Mouse (Mus musculus) heart, embryonic 11.5 days (tissue): ENCODE measurements around the gene Sost. TPM values are rescaled to one million over a fixed set of nuclear protein-coding genes. Genes with fewer than 3 reads are reported as not detected.

Experiments
- ATAC-seq: fragments of 200-750 bp; cut with Nextera tagmentation; replicated peaks from 2 replicates; pipeline ENCODE4 v1.8.0; 2017; ENCODE audit warnings: moderate library complexity; ENCODE audit not compliant: insufficient number of reproducible peaks, low FRiP score, low TSS enrichment
- H3K27ac ChIP-seq: fragments of 300-500 bp; sonication (generic); 2 replicates; pipeline ENCODE4 v1.5.1; 2014; ENCODE audit warnings: mild to moderate bottlenecking, low read depth, low read length
- H3K27me3 ChIP-seq: fragments of 300-500 bp; sonication (generic); 2 replicates; pipeline ENCODE4 v1.6.1; 2014; ENCODE audit warnings: mild to moderate bottlenecking, low read length, mixed read lengths; ENCODE audit not compliant: control insufficient read depth, insufficient read depth
- H3K36me3 ChIP-seq: fragments of 300-500 bp; sonication (generic); 2 replicates; pipeline ENCODE4 v1.6.1; 2014; ENCODE audit warnings: mild to moderate bottlenecking, low read length, moderate library complexity, mixed read lengths; ENCODE audit not compliant: control insufficient read depth, insufficient read depth
- H3K4me1 ChIP-seq: fragments of 300-500 bp; sonication (generic); 2 replicates; pipeline ENCODE4 v1.6.1; 2014; ENCODE audit warnings: low read length; ENCODE audit not compliant: control insufficient read depth, insufficient read depth
- H3K4me2 ChIP-seq: fragments of 300-500 bp; sonication (generic); 2 replicates; pipeline ENCODE4 v1.6.1; 2014; ENCODE audit warnings: mild to moderate bottlenecking, moderate library complexity
- H3K4me3 ChIP-seq: fragments of 300-500 bp; sonication (generic); 2 replicates; pipeline ENCODE4 v1.5.1; 2014; ENCODE audit warnings: low read depth, low read length
- H3K9ac ChIP-seq: fragments of 300-500 bp; sonication (generic); 2 replicates; pipeline ENCODE4 v1.6.1; 2014; ENCODE audit warnings: mild to moderate bottlenecking, low read depth, low read length, moderate library complexity
- H3K9me3 ChIP-seq: fragments of 300-500 bp; sonication (generic); replicated peaks from 2 replicates; pipeline ENCODE4 v1.6.1; 2016; ENCODE audit warnings: low read length; ENCODE audit not compliant: control insufficient read depth
- WGBS: fragments of 180-500 bp; shearing (Covaris S2); extraction: QIAGEN DNeasy Blood & Tissue Kit; methylation state at CpG from one replicate; pipeline ENCODE4 v1.1.7; 2014; ENCODE audit not compliant: insufficient replicate concordance; 5-methylcytosine and 5-hydroxymethylcytosine counted together
- polyA plus RNA-seq: library from polyadenylated mRNA; unstranded; fragments of >200 nt; fragmentation: Nextera tagmentation; extraction: Ambion mirVana; gene quantifications from 2 replicates; pipeline ENCODE4 v1.2.1, GENCODE M21; 2014

The Sost gene
- polyA plus RNA-seq, 1 experiment from 2014 or later = 0.43 TPM

- no peaks in the 10 kb centered on the region for H3K36me3 ChIP-seq
- H3K9me3 ChIP-seq = no peaks in the 10 kb centered on the region
- H3K4me2 ChIP-seq = no peak overlapping the region
- ATAC-seq = peak; percentile 61
- no peak overlapping the region for H3K4me3 ChIP-seq
- 0 out of 2 replicates have a peak, but pooled peaks cover 5% of the 10 kb centered on the region for H3K27me3 ChIP-seq
- H3K4me1 ChIP-seq = no peaks in the 10 kb centered on the region
- WGBS = 60% methylated on average over 3 of the region's 3 CpGs
- no peak overlapping the region for H3K27ac ChIP-seq
- H3K9ac ChIP-seq = no peak overlapping the region
These were observed 48.2 kb downstream of the Sost start for GRCm38 (mm10) chr11:101918609-101919008.

- WGBS = 67% methylated on average over 3 of the region's 3 CpGs
- Histone ChIP-seq H3K9me3 (no peaks in the 10 kb centered on the region), H3K27ac (no peak overlapping the region), H3K27me3 (0 out of 2 replicates have a peak, but pooled peaks cover 6% of the 10 kb centered on the region), H3K9ac (no peak overlapping the region), H3K4me1 (no peaks in the 10 kb centered on the region), H3K36me3 (no peaks in the 10 kb centered on the region), H3K4me2 (no peak overlapping the region), H3K4me3 (no peak overlapping the region)
- ATAC-seq = no peak
These were observed 50.0 kb downstream of the Sost start for GRCm38 (mm10) chr11:101916772-101917171.

- Histone ChIP-seq H3K9ac (no peak overlapping the region), H3K4me3 (no peak overlapping the region), H3K36me3 (no peaks in the 10 kb centered on the region), H3K4me1 (0 out of 2 replicates have a peak, but pooled peaks cover 4% of the 10 kb centered on the region), H3K27ac (no peak overlapping the region), H3K27me3 (0 out of 2 replicates have a peak, but pooled peaks cover 6% of the 10 kb centered on the region), H3K9me3 (no peaks in the 10 kb centered on the region), H3K4me2 (no peak overlapping the region)
- ATAC-seq = no peak
- WGBS = 47% methylated on average over 8 of the region's 8 CpGs
These were observed 53.2 kb downstream of the Sost start for GRCm38 (mm10) chr11:101913591-101913990.

Other genes starting within 250 kb of the Sost start
- gene Dhx8, start 234.1 kb downstream of the Sost start, polyA plus RNA-seq = 24.3 and 26.1 TPM in 2 replicates
- gene Etv4, start 181.6 kb downstream of the Sost start, polyA plus RNA-seq = 4.5 and 8.7 TPM in 2 replicates
- 13.2 and 14.5 TPM in 2 replicates for gene Meox1, start 72.6 kb downstream of the Sost start, polyA plus RNA-seq
- gene Cfap97d1, start 17.3 kb upstream of the Sost start, polyA plus RNA-seq = not detected in 2 replicates
- gene Dusp3, start 20.0 kb upstream of the Sost start, polyA plus RNA-seq = 49.2 and 49.4 TPM in 2 replicates
- gene Mpp3, start 61.4 kb upstream of the Sost start, polyA plus RNA-seq = 2.7 and 3.4 TPM in 2 replicates
- 0.70 and 0.79 TPM in 2 replicates for gene Cd300lg, start 74.5 kb upstream of the Sost start, polyA plus RNA-seq
- 9.7 and 11.4 TPM in 2 replicates for gene Mpp2, start 121.5 kb upstream of the Sost start, polyA plus RNA-seq
- not detected in 2 replicates for gene Ppy, start 134.3 kb upstream of the Sost start, polyA plus RNA-seq
- 0.69 TPM in 1 of 2 replicates, not detected in the other for gene Pyy, start 140.8 kb upstream of the Sost start, polyA plus RNA-seq
- gene Nags, start 178.5 kb upstream of the Sost start, polyA plus RNA-seq = 0.33 TPM in 1 of 2 replicates, not detected in the other
- gene Tmem101, start 189.4 kb upstream of the Sost start, polyA plus RNA-seq = 31.2 and 36.3 TPM in 2 replicates
- 61.3 and 64.3 TPM in 2 replicates for gene Lsm12, start 218.3 kb upstream of the Sost start, polyA plus RNA-seq
- gene G6pc3, start 222.6 kb upstream of the Sost start, polyA plus RNA-seq = 27.9 and 28.7 TPM in 2 replicates